Mouse (Mus musculus): ENCODE measurements around the gene Nfkbib. TPM values are rescaled to one million over a fixed set of nuclear protein-coding genes. Genes with fewer than 3 reads are reported as not detected.

Gene Nfkbib
- total RNA-seq, 2 experiments from 2014 or later, result 2.9 to 3.6 TPM

DNA sequence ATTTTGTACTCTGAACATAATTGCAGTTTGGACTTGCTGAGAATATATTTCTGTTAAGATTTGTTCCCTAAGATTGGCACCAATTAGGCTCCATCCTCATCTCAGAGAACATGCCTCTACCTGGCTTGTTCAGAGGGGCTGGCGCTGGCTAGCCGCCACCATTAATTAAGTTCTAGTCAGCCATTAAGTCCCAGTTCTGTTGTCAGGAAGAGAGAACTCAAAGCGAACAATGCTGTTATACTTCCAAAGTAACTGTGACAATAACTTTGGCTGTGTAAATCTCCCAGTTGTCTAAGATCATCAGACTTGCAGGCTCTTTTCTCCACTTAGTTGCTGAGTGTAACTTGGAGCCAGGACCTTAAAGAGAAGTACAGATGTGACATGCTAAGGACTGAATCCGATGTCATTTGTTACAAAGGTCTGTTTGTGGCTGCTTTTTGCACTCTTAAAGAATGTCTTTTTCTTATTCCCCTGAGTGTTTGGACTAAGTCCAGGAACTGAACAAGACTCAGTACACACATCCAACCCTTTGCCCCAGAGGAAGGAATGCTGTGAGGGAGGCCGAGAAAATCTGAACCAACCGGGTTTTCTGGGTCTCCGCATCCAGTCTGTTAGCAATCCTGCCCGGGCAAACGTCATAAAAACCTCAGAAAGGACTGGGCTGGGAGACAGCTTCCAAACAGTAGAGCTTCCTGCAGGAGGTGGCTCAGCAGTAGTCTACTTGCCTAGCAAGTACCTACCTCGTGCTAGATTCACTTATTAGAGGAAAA is 34.8 kb upstream of the Nfkbib start:
- no peak for ATAC-seq (replicated peaks; ENCODE audit: low FRiP score, poor library complexity, severe bottlenecking)

DNA sequence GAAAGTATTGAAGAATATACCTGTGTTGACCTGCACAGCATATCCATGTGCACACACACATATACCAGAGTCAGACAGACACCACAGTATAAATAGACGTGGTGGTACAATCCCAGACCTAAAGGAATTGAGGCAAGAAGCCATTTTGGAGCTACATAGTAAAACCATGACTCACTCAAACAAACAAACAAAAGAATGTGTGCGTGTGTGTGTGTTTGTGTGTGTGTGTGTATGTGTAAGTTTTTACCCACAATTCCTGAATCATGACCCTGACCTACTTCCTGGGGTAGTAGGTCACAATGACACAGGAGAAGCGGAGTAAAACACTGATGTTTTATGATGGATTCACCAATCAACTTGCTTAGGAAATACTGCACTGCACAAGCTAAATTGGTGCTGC is 34.1 kb upstream of the Nfkbib start:
- no peak for ATAC-seq (replicated peaks; ENCODE audit: low FRiP score, poor library complexity, severe bottlenecking)

DNA sequence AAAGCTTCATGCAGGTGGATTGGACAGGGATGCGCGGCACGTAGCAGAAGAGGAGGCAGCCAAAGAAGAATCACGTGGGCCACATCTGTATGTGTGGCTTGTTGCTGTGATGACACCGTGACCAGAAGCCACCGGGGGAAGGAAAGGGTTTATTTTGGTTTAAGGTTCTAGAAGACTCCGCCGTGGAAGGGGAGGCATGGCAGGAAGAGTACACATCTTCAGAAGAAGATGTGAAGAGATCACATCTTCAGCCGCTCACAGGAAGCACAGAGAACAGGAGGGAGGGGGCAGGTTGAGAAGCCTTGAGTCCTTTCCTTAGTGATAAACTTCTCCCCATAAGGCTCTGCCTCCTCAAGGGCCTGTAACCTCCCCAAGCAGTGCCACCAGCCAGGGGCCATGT is 32.7 kb upstream of the Nfkbib start:
- ATAC-seq (replicated peaks; ENCODE audit: low FRiP score, poor library complexity, severe bottlenecking), result no peak

DNA sequence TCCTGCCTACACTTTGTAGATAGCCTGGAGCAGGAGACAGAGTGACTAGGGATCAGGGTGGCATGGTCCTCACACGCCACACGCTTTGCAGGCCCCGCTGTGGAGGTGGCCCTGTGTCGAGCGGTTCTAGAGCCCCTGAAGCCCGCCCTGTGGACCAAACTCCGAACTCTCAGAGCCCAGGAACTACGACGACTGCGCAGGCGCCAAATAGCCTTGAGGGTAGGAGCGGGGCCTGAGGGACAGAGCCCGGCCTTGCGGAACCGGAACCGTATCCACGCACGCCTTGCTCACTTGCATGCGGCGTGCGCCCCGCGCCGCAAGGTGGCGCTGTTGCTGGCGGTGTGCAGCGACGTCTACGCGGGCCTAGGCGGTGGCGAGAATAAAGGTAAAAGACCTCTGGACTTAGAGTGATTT is 29.3 kb upstream of the Nfkbib start:
- peak; percentile 87 for ATAC-seq (replicated peaks; ENCODE audit: low FRiP score, poor library complexity, severe bottlenecking)

DNA sequence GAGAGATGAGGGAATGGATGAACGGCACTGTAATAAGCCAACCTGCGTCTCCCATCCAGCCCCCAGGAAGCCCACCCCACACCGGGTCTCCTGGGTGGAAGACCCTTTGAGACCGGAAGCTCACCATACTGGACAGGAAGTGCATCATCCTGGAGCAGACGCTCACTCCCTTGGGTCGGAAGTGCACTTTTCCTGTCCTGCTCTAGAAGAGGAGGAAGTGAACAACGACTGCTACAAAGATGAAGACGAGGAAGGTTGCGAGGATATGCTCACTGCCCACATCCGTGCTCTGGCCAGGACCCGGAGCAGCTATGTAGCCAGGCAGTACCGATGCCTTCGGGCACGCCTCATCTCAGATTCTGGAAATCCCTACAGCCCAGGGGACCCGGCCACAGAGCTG is 28.5 kb upstream of the Nfkbib start:
- 0 out of 2 replicates have a peak, but pooled peaks have one; percentile 32 for ATAC-seq (replicated peaks; ENCODE audit: low FRiP score, poor library complexity, severe bottlenecking)

DNA sequence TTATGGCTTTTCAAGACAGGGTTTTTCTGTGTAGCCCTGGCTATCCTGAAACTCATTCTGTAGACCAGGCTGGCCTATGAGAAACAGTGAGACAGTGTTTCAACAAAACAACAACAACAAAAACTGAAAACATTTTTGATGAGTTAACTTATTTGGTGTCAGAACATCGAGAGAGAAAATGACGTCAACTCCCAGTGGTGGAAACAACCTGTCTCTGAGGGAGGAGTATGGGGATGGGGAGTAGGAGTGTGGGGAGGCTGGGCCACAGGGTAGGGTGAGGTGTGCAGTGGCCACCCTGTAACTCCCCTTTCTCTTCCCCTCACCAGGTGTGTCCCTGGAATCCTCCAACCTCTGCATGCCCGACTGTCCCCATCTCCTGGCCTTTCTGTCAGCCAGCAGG is 27.2 kb upstream of the Nfkbib start:
- no peak for ATAC-seq (replicated peaks; ENCODE audit: low FRiP score, poor library complexity, severe bottlenecking)

DNA sequence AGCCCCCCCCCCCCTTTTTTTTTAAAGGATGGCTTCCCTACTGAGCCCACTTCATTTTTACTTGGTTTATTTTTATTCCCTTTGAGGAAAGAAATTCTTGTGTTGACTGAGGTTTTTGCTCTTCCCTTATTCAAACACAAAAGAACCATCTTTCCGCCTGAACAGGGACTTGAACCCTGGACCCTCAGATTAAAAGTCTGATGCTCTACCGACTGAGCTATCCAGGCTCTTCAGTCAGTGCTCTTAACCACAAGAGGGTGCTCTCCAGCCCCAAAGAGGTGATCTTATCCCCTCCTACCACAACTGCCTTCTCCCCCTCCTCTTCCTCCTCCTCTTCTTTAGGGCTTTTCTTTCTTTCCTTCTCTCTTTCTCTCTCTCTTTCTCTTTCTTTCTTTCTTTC is 26.5 kb upstream of the Nfkbib start:
- no peak for ATAC-seq (replicated peaks; ENCODE audit: low FRiP score, poor library complexity, severe bottlenecking)

DNA sequence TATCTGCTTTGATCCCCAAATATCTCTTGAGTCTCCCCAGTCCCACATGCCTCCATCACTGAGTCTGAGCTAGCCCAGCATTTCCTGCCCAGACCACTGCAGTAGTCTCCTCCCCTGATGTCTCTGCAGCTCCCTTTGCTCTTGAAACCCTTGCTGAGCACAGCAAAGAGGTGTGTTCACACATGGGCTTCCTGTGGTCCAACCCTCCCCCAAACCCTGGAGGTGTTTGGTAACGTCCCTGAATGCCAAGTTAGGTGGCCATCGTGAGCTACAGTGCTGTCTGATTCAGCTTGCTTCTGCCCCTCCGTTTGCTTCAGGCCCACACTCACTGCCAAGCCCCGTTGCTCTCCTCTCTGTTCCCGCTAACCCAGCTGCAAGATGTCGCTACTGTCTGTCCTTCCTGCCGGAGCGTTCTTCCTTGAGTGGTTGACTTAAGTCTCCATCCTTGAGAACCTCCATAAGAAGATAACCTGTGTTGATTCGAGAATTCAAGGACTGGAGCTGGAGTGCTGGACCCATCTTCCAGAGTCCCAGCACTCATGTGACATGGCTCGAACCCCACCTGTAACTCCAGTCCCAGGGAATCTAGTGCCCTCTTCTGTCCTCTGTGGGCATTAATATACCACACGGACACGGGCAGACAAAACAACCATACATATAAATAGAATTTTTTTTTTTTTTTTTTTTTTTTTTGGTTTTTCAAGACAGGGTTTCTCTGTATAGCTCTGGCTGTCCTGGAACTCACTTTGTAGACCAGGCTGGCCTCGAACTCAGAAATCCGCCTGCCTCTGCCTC is 25.3 kb upstream of the Nfkbib start:
- no peak for ATAC-seq (replicated peaks; ENCODE audit: low FRiP score, poor library complexity, severe bottlenecking)

DNA sequence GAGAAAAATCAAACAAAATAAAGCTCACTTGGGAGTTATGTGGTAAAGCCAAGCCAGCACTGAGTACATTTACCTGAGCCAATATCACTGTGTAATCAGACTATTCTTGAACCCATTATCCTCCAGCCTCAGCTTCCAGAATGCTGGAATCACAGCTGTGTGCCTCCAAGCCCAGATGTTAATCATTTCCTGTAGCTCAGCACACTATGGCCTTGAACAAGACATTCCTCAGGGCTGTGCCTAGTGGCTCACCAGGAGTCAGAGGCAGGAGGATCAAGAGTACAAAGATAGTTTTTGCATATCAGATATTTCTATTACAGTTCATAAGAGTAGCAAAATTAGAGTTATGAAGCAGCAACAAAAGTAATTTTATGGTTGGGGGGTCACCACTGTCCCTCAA is 24.4 kb upstream of the Nfkbib start:
- ATAC-seq (replicated peaks; ENCODE audit: low FRiP score, poor library complexity, severe bottlenecking), result no peak

DNA sequence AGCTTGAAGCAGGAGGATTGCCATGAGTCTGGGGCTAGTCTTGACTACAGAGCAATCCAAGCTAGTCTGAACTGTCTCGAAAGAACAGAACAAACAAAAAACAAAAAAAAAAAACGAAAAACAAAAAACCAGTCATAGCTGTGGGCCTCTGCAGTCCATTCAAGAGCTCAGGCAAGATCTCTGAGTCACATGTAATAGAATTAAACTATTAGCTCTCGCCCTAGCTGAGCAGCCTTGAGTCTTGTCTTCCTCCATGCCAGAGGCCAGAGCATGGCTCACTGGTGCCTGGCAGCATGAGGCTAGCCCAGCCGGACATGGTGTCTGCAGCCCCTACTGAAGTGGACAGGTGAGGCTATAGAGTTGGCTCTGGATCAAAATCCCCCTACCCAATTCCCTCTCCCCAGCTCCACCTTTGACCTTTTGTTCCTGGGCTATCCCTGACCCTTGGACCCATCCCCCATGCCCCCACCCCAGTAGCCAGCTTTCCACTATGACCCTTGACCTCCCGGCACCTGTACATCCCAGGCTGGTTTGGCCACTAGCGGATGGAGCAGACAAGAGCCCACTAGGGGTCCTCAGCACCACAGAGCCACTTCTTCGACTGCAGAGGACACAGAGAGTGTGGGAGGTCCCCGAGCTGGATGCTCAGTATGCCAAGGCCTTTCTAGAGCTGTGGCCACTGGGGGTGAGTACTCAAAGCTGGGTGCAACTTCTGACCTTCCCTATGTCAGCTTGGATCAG is 22.9 kb upstream of the Nfkbib start:
- ATAC-seq (replicated peaks; ENCODE audit: low FRiP score, poor library complexity, severe bottlenecking), result no peak

DNA sequence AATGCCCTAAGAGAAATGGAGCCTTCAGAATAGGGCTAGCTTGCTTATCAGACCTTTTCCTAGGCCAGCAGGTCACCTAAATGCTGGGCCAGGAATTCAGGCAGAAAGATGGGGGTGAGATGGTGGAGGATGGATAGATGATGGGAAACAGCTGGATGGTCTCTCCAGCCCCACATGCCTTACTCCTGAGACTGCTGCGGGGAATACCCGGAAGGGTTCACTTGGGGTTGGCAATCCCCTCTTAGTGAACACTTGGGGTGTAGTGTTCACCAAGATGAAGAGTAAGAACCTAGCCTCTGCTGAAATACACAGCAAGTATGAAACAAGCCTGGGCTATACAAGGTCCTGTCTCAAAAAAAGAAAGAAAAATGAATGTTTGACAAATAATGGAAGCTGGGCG is 21.9 kb upstream of the Nfkbib start:
- no peak for ATAC-seq (replicated peaks; ENCODE audit: low FRiP score, poor library complexity, severe bottlenecking)

DNA sequence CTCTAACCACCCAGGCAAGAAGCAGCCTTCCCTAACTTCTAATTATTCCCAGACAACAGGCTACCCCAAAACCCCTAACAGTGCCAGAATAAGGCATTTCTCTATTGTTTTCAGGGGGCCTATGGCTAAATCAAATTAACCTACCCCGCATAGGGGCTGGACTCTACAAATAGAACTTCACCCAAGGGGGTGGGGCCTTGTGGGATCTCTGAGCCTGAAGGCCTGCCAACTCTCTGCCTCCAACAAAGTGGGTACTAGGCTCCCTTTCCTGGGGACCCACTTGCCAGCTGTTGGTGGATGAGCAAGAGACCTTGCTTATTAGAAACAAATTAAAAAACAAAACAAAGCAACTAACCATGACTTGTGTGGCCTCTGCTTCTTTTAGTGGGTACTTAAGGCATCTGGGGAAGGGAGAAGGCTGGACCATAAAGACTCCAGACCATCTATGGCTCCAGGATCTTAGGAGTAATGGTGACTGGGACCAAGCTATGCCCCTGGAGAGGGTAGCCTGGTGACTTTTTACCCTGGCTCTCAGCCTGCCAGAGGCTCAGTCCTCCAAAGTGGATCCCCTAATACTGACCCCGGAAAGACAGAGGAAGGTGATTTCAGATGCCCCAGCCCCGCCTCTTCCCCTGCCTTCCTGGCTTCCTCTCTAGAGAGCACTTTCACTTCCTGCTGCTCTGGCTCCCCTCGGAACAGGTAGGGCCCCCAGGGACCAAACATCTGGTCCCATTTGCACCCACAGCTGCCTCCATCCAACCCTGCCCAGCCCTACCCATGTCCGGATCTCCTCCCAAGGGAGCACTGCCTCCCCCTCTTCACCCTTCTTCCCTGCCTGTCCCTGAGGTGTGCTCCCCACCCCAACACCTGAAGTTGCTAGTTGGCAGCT is 21.2 kb upstream of the Nfkbib start, which contains the start of gene Rinl:
TSS of gene Rinl (plus strand) at position 663 of the 889 bp plus-strand sequence.
- no peak for ATAC-seq (replicated peaks; ENCODE audit: low FRiP score, poor library complexity, severe bottlenecking)

DNA sequence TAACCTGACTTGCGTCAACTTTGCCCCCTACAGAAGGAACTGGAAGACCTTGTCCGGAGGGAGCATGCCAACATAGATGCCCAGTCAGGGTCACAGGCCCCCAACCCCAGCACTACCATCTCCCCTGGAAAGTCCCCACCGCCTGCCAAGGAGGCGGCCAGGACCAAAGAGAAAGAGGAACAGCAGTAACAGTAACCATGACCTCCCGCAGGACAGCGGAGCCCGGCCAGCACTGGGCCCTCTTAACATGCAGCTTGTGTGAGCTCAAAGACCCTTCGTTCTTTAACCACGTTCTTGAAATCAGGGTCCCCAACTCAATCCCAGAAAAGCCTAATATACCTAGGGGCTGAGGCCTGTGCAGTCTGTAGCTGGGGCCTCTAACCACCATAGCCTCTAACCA is 20.6 kb upstream of the Nfkbib start:
- ATAC-seq (replicated peaks; ENCODE audit: low FRiP score, poor library complexity, severe bottlenecking), result no peak

DNA sequence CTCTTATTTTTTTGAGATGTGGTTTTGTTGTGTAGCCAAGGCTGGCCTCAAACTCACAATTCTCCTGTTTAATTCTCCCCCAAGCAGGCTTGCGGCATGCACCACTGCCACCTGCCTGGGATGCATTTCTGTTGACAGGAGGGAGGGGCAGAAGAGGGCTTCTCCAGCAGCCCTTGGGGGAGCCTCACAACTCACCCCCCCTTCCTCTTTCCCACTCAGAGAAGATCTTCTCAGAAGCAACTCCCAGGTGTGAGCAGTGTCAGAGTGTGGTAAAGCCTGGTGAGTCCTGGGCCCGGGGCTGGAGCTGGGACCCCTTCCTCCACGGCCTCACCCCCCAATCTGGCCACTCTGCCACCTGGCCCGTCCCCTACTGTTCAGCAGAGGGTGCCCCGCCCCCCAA is 17.8 kb upstream of the Nfkbib start:
- ATAC-seq (replicated peaks; ENCODE audit: low FRiP score, poor library complexity, severe bottlenecking), result no peak

DNA sequence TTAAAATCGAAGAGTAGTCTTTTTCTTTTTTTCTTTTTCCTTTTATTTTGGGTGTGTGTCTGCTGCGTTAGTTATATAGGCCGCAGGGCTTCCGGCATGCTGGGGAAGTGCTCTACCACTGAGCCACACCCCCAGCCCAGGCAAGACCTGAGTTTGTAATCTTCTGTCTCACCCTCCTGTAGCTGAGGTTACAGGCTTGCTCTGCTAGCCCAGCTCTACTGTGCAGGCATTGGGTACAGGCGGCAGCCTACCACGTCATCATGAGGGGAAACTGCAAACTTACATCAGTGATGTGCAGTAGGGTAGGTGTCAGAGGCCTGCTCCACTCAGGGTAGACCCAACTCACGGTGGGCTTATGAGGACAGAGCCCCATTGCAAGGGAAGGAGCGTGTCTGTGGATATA is 13.9 kb upstream of the Nfkbib start:
- ATAC-seq (replicated peaks; ENCODE audit: low FRiP score, poor library complexity, severe bottlenecking), result no peak

DNA sequence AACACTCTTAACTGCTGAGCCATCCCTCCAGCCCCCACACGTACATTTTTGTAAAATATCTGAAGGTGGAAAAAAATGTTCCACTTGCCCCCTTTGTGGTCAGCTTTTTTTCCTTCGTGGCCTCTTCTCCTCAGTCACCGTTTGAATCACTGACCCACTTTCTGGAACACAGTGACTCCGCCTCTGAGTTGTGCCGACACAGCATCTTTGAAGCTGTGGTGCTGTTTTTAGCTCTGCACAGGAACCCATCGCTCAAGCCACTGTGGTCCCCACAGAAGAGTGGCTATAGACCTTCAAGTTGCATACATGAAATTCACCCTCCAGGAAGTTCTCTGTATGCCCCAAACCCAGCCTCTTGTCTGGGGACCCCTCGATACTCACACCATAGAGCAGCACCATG is 13.5 kb upstream of the Nfkbib start:
- no peak for ATAC-seq (replicated peaks; ENCODE audit: low FRiP score, poor library complexity, severe bottlenecking)

DNA sequence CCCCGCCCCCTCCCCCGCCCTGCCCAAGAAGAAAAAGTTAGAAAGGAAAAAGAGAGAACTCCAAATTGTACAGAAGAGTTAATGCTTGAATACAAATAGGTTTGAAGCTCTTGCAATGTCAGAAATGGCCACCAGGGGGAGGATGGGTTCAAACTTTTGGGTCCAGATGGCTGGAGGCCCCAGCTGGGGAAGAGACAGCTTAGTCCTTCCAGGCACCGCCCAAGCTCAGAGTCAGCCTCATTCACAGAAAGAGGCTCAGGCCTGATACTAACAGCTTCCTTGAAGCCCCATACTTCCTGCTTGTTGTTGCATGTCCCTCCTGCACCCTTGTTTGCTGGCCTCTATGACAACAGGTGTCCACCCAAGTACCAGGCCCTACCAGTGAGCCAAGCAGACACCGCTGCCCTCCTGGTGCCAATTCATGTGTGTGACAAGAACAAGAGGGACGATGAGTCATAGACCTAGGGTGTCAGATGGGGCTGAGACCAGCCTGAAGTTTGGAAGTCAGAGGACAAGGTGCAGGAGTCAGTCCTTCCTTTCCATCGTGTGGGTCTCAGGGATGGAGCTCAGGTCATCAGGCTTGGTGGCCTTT is 12.9 kb upstream of the Nfkbib start:
- peak; percentile 62 for ATAC-seq (replicated peaks; ENCODE audit: low FRiP score, poor library complexity, severe bottlenecking)

DNA sequence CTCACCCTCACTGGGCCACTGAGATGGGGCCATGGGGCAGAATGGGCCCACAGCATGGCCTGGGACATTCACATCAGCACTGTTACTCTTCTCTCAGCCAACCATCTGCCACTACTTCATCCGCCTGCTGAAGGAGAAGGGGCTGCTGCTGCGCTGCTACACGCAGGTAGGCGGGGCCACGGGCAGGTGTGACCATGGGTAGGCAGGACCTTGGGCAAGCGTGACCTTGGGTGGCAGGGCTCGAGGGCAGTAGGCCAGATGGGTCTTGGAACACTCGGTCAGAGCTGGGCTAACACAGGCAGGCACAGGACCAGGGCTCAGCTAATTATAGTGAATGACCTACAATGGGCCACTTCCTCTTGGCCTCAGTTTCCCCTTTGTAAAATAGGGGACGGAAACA is 11.5 kb upstream of the Nfkbib start:
- ATAC-seq (replicated peaks; ENCODE audit: low FRiP score, poor library complexity, severe bottlenecking), result no peak

DNA sequence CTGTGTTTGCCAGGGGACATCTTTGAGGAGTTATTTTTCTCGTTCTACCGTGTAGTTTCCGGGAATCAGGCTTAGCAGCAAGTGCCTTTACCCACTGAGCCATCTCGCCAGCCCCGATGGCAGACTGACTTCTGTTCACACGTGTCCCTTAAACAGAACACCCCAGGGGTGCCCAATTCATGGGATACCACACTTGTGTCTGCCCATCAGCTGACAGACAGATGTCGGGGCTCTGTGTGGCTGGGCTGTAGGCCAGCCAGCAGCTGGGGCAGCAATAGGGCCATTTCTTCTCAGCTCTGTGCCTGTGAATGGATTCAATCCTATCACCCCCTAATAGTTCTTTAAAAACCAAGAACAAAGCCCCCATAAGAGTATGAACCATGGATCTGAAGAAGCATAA is 7.8 kb upstream of the Nfkbib start:
- no peak for ATAC-seq (replicated peaks; ENCODE audit: low FRiP score, poor library complexity, severe bottlenecking)

Measured in erythroblast, adult 5-6 weeks (primary cell).